Mouse (Mus musculus): ENCODE measurements around the gene Kif1b. TPM values are rescaled to one million over a fixed set of nuclear protein-coding genes. Genes with fewer than 3 reads are reported as not detected.

The Kif1b gene
- total RNA-seq, 1 experiment from 2014 or later = 6.6 TPM

- no peak for ATAC-seq (replicated peaks; ENCODE audit: low read depth, poor library complexity, severe bottlenecking)
These were observed 11.6 kb upstream of the Kif1b start for GRCm38 (mm10) chr4:149319088-149319487.

- ATAC-seq (replicated peaks; ENCODE audit: low read depth, poor library complexity, severe bottlenecking) = no peak
These were observed 9.9 kb upstream of the Kif1b start for GRCm38 (mm10) chr4:149317387-149317786.

GRCm38 (mm10) chr4:149314275-149314837 is 6.9 kb upstream of the Kif1b start:
- no peak for ATAC-seq (replicated peaks; ENCODE audit: low read depth, poor library complexity, severe bottlenecking)

- ATAC-seq (replicated peaks; ENCODE audit: low read depth, poor library complexity, severe bottlenecking) = no peak
These were observed 6.2 kb upstream of the Kif1b start for GRCm38 (mm10) chr4:149313558-149314253.

- no peak for ATAC-seq (replicated peaks; ENCODE audit: low read depth, poor library complexity, severe bottlenecking)
These were observed 4.5 kb upstream of the Kif1b start for GRCm38 (mm10) chr4:149311996-149312395.

- no peak for ATAC-seq (replicated peaks; ENCODE audit: low read depth, poor library complexity, severe bottlenecking)
These were observed 963 bp upstream of the Kif1b start for GRCm38 (mm10) chr4:149308491-149308820.

GRCm38 (mm10) chr4:149306712-149307595 is 539 bp downstream of the Kif1b start:
- ATAC-seq (replicated peaks; ENCODE audit: low read depth, poor library complexity, severe bottlenecking) = 0 out of 2 replicates have a peak, but pooled peaks have one; percentile 12

GRCm38 (mm10) chr4:149305761-149306711 is 1.5 kb downstream of the Kif1b start:
- ATAC-seq (replicated peaks; ENCODE audit: low read depth, poor library complexity, severe bottlenecking) = no peak

GRCm38 (mm10) chr4:149304466-149304865 is 3.0 kb downstream of the Kif1b start:
- no peak for ATAC-seq (replicated peaks; ENCODE audit: low read depth, poor library complexity, severe bottlenecking)

- no peak for ATAC-seq (replicated peaks; ENCODE audit: low read depth, poor library complexity, severe bottlenecking)
These were observed 4.0 kb downstream of the Kif1b start for GRCm38 (mm10) chr4:149303502-149303901.

GRCm38 (mm10) chr4:149302751-149303150 is 4.7 kb downstream of the Kif1b start:
- ATAC-seq (replicated peaks; ENCODE audit: low read depth, poor library complexity, severe bottlenecking) = no peak

- no peak for ATAC-seq (replicated peaks; ENCODE audit: low read depth, poor library complexity, severe bottlenecking)
These were observed 5.4 kb downstream of the Kif1b start for GRCm38 (mm10) chr4:149302136-149302535.

GRCm38 (mm10) chr4:149296501-149296900 is 11.0 kb downstream of the Kif1b start:
- no peak for ATAC-seq (replicated peaks; ENCODE audit: low read depth, poor library complexity, severe bottlenecking)

GRCm38 (mm10) chr4:149292984-149293383 is 14.5 kb downstream of the Kif1b start:
- no peak for ATAC-seq (replicated peaks; ENCODE audit: low read depth, poor library complexity, severe bottlenecking)

GRCm38 (mm10) chr4:149291061-149291460 is 16.4 kb downstream of the Kif1b start:
- no peak for ATAC-seq (replicated peaks; ENCODE audit: low read depth, poor library complexity, severe bottlenecking)

- no peak for ATAC-seq (replicated peaks; ENCODE audit: low read depth, poor library complexity, severe bottlenecking)
These were observed 17.2 kb downstream of the Kif1b start for GRCm38 (mm10) chr4:149290157-149290750.

GRCm38 (mm10) chr4:149286287-149287137 is 21.0 kb downstream of the Kif1b start:
- no peak for ATAC-seq (replicated peaks; ENCODE audit: low read depth, poor library complexity, severe bottlenecking)

- no peak for ATAC-seq (replicated peaks; ENCODE audit: low read depth, poor library complexity, severe bottlenecking)
These were observed 21.8 kb downstream of the Kif1b start for GRCm38 (mm10) chr4:149285691-149286090.

- no peak for ATAC-seq (replicated peaks; ENCODE audit: low read depth, poor library complexity, severe bottlenecking)
These were observed 24.5 kb downstream of the Kif1b start for GRCm38 (mm10) chr4:149283018-149283417.

Measured in common myeloid progenitor, adult 5-6 weeks (primary cell).